Mouse (Mus musculus): ENCODE measurements around the gene Ube2v1. TPM values are rescaled to one million over a fixed set of nuclear protein-coding genes. Genes with fewer than 3 reads are reported as not detected.
"Not testable (repeated sequence)": the region's sequence is repeated elsewhere in the genome, so short reads cannot be mapped to it uniquely, and the experiment has no call there.

Gene Ube2v1
- total RNA-seq, 2 experiments from 2014 or later: 160 to 167 TPM

GRCm38 (mm10) chr2:167656629-167657478, 25.0 kb upstream of the Ube2v1 start:
- intact Hi-C loops (cut with DNase I): no loop called here
- no peak for DNase-seq

GRCm38 (mm10) chr2:167654911-167655600, 23.2 kb upstream of the Ube2v1 start:
- intact Hi-C loops (cut with DNase I): no loop called here
- DNase-seq: no peak

- no peak for DNase-seq
- intact Hi-C loops (cut with DNase I): no loop called here
Observed at GRCm38 (mm10) chr2:167652694-167653093, 20.8 kb upstream of the Ube2v1 start.

- DNase-seq: no peak
- intact Hi-C loops (cut with DNase I): no loop called here
Observed at GRCm38 (mm10) chr2:167651622-167652021, 19.7 kb upstream of the Ube2v1 start.

GRCm38 (mm10) chr2:167649290-167650032, 17.6 kb upstream of the Ube2v1 start:
- intact Hi-C loops (cut with DNase I): no loop called here

DNA sequence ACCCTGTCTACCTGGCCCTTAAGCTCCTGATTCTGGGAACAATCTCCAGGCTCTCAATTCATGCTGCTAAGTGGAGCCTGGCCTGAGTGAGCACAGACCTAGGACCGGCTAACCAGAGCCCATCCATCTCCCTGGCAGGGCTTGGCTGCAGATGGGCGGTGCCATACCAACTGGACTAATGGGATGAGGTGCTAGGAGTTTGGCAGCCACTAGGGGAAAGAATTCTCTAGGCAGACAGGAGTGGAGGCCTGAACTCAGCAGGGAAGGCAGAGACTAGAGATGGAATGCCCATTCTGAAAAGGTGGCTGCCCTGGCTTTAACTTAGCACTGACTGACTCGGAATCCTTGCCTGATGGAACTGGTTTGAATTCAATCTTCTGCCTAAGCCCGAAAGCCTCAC, 14.5 kb upstream of the Ube2v1 start:
- intact Hi-C loops (cut with DNase I): no loop called here
- no peak for DNase-seq

More at GRCm38 (mm10) chr2:167649290-167650032, 17.6 kb upstream of the Ube2v1 start:
- DNase-seq: no peak

GRCm38 (mm10) chr2:167643356-167644052, 11.6 kb upstream of the Ube2v1 start:
- DNase-seq; intact Hi-C loops (cut with DNase I): not testable (repeated sequence)

DNA sequence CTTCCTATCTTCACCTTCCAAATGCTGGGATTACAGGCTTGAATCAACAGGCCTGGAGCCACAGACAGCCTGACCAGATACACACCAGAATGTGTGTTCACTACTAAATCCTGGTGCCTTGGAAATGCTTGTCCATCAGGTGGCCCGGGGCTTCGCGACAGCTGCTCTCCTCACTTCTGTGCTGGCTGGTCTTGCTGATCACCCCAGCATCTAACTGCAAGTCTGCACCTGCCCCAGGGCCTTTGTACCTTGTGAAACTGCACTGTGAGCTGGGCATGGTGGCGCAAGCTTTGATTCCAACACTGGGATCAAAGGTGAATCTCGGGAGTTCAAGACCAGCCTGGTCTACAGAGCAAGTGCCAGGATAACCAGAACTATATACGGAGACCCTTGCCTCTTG, 10.3 kb upstream of the Ube2v1 start:
- intact Hi-C loops (cut with DNase I): no loop called here
- DNase-seq: no peak

GRCm38 (mm10) chr2:167641337-167641736, 9.4 kb upstream of the Ube2v1 start:
- intact Hi-C loops (cut with DNase I): loop anchor here (1.0 kb wide), 2 partner anchors 36 to 254 kb away; no protein-coding TSS in a partner anchor
- DNase-seq: peak; percentile 51 to 53

DNA sequence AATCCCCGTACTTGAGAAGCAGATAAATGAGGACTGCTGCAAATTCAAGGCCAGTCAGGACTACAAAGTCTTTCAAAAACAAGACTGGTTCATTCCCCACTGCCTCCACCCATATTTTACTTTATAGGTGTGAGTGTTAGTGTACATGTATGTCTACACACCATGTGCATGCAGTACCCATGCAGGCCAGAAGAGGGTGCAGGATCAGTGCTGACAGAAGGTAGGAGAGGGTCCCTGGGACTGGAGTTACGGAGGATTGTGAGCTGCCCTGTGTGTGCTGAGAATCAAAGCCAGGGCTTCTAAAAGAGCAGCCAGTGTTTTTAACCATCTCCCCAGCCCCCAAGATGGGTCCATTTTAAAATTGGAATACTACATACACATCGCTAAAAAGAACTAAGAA, 8.4 kb upstream of the Ube2v1 start:
- intact Hi-C loops (cut with DNase I): loop anchor here (1.0 kb wide), 1 partner anchor 40 kb away; no protein-coding TSS in a partner anchor
- DNase-seq: no peak

DNA sequence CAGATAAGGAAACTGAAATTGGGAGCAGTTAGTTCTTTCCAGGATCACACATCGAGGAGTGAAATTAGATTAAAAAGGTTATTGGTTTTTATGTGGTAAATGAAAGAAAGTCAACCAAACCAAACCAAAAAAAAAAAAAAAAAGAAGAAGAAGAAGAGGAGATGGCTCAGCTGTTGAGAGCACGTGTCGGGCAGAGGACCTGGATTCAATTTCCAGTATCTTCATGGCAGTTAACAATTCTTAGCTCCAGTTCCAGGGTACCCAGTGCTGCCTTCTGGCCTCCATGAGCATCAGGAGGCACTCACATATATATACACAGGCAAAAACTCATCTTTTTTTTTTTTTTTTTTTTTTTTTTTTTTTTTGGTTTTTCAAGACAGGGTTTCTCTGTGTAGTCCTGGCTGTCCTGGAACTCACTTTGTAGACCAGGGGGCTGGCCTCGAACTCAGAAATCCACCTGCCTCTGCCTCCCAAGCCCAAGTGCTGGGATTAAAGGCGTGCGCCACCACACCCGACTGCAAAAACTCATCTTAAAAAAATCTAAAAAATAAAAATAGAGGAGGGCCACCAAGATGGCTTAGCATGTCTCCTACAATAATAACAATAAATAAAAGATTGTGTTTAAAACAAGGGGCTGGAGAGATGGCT, 3.1 kb upstream of the Ube2v1 start:
- no peak for DNase-seq
- intact Hi-C loops (cut with DNase I): no loop called here

DNA sequence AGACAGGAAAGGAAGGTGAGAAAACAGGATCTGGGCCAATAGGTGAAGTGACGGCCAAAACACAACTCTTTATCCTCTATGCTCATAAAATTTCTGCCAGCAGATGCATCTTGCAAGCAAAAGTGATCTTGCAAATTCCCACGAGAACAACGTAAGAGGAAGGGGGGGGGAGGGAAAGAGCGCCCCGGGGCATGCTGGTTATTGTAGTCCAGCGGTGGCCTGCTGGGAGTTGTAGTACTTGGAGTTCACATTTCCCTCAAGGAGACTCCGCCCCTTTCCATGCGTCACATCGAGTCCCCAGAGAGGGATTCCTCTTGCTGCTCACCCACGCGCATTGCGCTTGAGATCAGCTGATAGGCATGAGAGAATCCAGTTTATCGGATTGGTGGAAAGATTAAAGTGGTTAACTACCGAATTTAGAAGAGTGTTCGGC, 2.5 kb upstream of the Ube2v1 start:
- intact Hi-C loops (cut with DNase I): no loop called here

DNA sequence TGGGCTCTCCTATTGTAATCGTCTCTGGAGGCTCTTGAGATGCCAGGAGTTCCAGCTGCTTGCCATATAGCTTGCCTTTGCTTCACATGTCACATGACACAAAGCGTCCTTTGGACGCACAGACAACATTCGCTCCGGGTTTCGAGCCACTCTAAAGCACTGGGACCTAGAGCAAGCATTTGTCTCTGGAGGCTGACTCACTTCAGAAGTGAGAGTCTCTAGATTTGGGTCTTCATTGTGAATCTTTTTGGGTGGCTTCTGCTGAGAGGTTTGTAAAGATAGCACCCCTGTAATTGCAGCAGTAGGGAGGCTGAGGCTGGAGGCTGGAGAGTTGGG, 1.6 kb upstream of the Ube2v1 start:
- intact Hi-C loops (cut with DNase I): no loop called here
- DNase-seq: no peak

More for the DNA sequence above, 2.5 kb upstream of the Ube2v1 start:
- DNase-seq: peak; percentile 94 to 95

- intact Hi-C loops (cut with DNase I): no loop called here
- DNase-seq: no peak
Observed at GRCm38 (mm10) chr2:167632731-167633536, 1.0 kb upstream of the Ube2v1 start.

DNA sequence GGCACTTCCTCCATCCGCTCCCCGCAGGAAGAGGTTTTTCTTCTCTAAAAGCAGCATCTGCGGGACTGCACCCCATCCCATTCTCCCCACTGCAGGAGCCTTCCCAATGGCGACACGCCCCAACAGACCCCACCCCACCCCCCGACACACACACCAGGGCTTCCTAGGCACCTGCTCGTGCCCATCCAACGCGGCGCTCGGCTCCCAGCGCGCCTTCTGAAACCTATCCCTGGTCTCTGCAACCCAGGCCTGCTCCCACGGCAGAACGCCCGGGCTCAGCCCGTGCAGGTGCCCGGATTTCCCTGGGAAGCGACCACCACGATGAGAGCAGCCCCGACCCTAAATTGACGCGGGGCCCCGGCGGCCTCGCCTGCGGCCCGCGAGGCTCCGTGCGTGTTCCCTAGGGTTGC, 709 bp downstream of the Ube2v1 start:
- peak in 1 of 2 experiments; percentile 35 for DNase-seq
- intact Hi-C loops (cut with DNase I): no loop called here

- intact Hi-C loops (cut with DNase I): no loop called here
- DNase-seq: no peak
Observed at GRCm38 (mm10) chr2:167630421-167630820, 1.5 kb downstream of the Ube2v1 start.

- intact Hi-C loops (cut with DNase I): no loop called here
Observed at GRCm38 (mm10) chr2:167629665-167630209, 2.2 kb downstream of the Ube2v1 start.

GRCm38 (mm10) chr2:167628872-167629271, 3.0 kb downstream of the Ube2v1 start:
- intact Hi-C loops (cut with DNase I): no loop called here
- DNase-seq: no peak

More at GRCm38 (mm10) chr2:167629665-167630209, 2.2 kb downstream of the Ube2v1 start:
- no peak for DNase-seq

- DNase-seq: no peak
- intact Hi-C loops (cut with DNase I): no loop called here
Observed at GRCm38 (mm10) chr2:167627019-167627418, 4.9 kb downstream of the Ube2v1 start.

Measured in gastrocnemius, postnatal 36 days (tissue).